Mouse (Mus musculus): ENCODE results near the gene Gm49630. TPM values are rescaled to one million over a fixed set of nuclear protein-coding genes. Genes with fewer than 3 reads are reported as not detected.
"Not testable (repeated sequence)": the region's sequence is repeated elsewhere in the genome, so short reads cannot be mapped to it uniquely, and the experiment has no call there.

Gene Gm49630
- polyA plus RNA-seq, 1 experiment: not detected

DNA sequence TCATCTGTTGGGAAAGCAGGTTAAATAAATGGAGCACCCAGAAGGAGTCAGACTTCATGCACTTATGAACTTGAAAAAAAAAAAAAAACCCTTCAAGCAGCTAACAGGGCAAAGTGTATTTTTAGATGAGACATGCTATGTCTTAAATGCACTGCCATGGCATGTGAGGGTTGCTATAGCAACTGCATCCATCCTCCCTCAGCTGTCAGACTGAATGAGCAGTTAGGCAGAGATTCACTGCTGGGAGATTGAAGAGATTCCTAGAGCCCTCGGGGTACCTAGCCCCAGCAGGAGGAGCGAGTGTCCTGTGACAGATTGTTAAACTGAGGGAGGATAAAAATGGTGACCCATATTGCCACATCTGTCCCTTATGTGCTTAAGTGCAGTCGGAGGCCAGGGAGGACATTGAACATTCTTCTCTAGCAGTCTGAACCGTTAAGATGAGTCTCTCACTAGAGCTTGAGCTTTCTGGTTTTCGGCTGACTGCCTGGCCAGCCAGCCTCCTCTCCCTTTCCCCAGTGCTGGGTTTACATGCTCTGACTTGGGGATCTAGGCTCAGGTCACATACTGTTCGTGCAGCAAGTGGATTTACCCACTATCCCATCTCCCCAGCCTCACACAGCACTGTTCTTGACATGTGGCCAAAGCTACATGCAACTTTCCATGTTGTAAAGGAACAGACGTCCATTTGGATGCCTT lies 5.0 kb downstream of the Gm49630 start:
- 88% methylated on average over 4 of the region's 7 CpGs for WGBS
- not testable (repeated sequence) for DNase-seq; H3K27ac ChIP-seq (ENCODE audit: control insufficient read depth, insufficient read depth, low read length); H3K36me3 ChIP-seq (ENCODE audit: control insufficient read depth, insufficient read depth, low read length); H3K4me1 ChIP-seq (replicated peaks; ENCODE audit: control insufficient read depth, insufficient read depth, low read length); H3K4me3 ChIP-seq (ENCODE audit: control insufficient read depth, insufficient read depth, low read length); H3K27me3 ChIP-seq (ENCODE audit: control insufficient read depth, insufficient read depth, low read length)

DNA sequence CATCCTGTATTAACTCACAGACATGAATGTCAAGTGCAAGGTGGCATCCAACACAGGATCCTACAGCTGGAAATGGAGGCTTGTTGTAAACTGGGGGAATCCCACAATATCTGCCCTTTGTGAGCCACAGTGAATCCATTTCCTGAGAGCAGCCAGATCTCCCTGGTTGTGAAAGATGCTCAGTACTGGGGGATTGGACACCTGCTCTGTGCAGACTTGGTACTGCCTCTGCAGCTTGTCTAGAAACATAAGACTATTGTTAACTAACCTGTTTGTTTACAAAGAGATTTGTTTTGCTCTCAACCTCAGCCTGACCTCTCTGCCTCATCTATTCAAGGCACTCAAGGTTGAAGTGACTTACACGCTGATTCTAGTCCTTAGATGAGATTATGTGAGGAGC lies 5.5 kb downstream of the Gm49630 start:
- 100% methylated on average over 1 of the region's 1 CpGs for WGBS
- not testable (repeated sequence) for DNase-seq; H3K4me1 ChIP-seq (replicated peaks; ENCODE audit: control insufficient read depth, insufficient read depth, low read length); H3K27ac ChIP-seq (ENCODE audit: control insufficient read depth, insufficient read depth, low read length); H3K36me3 ChIP-seq (ENCODE audit: control insufficient read depth, insufficient read depth, low read length); H3K27me3 ChIP-seq (ENCODE audit: control insufficient read depth, insufficient read depth, low read length); H3K4me3 ChIP-seq (ENCODE audit: control insufficient read depth, insufficient read depth, low read length)

- H3K4me1 ChIP-seq (replicated peaks; ENCODE audit: control insufficient read depth, insufficient read depth, low read length); H3K27me3 ChIP-seq (ENCODE audit: control insufficient read depth, insufficient read depth, low read length); H3K27ac ChIP-seq (ENCODE audit: control insufficient read depth, insufficient read depth, low read length); H3K36me3 ChIP-seq (ENCODE audit: control insufficient read depth, insufficient read depth, low read length); H3K4me3 ChIP-seq (ENCODE audit: control insufficient read depth, insufficient read depth, low read length); DNase-seq: not testable (repeated sequence)
- 100% methylated on average over 1 of the region's 3 CpGs for WGBS
Measured at GRCm38 (mm10) chr17:7365615-7366014, 6.2 kb downstream of the Gm49630 start.

- WGBS: 96% methylated on average over 9 of the region's 9 CpGs
- not testable (repeated sequence) for H3K27me3 ChIP-seq (ENCODE audit: control insufficient read depth, insufficient read depth, low read length); DNase-seq
Measured at GRCm38 (mm10) chr17:7360749-7361465, 10.9 kb downstream of the Gm49630 start.

DNA sequence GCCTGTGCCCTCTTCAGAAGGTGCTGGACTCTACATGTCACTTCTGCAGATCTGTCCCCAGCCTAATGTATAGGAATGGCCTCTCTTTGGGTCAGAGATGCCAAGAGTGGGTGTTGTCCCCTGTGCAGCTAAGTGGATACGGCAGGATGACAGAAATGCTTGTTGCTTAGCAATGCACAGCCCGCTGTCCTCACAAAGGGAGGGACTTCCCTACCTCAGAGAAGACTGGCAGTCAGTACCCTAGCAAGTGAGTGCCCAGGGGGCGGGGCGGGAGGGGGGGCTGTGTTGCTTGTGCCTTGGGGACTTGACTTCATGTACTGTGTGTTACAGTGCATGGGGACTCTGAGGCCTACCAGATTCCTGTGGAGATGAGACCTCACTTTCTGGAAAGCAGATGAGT lies 12.0 kb downstream of the Gm49630 start:
- WGBS: 95% methylated on average over 4 of the region's 4 CpGs

More at GRCm38 (mm10) chr17:7360749-7361465, 10.9 kb downstream of the Gm49630 start:
- H3K4me3 ChIP-seq (ENCODE audit: control insufficient read depth, insufficient read depth, low read length); H3K27ac ChIP-seq (ENCODE audit: control insufficient read depth, insufficient read depth, low read length); H3K36me3 ChIP-seq (ENCODE audit: control insufficient read depth, insufficient read depth, low read length); H3K4me1 ChIP-seq (replicated peaks; ENCODE audit: control insufficient read depth, insufficient read depth, low read length): not testable (repeated sequence)

GRCm38 (mm10) chr17:7352596-7352995 lies 19.2 kb downstream of the Gm49630 start, which contains the start of gene Ttll2:
Gene Ttll2 (minus strand): TSS chr17:7352696.
- H3K27me3 ChIP-seq (ENCODE audit: control insufficient read depth, insufficient read depth, low read length); H3K4me3 ChIP-seq (ENCODE audit: control insufficient read depth, insufficient read depth, low read length); H3K36me3 ChIP-seq (ENCODE audit: control insufficient read depth, insufficient read depth, low read length); H3K4me1 ChIP-seq (replicated peaks; ENCODE audit: control insufficient read depth, insufficient read depth, low read length); H3K27ac ChIP-seq (ENCODE audit: control insufficient read depth, insufficient read depth, low read length); DNase-seq: not testable (repeated sequence)
- 94% methylated on average over 1 of the region's 1 CpGs for WGBS

More for the DNA sequence above, 12.0 kb downstream of the Gm49630 start:
- H3K27me3 ChIP-seq (ENCODE audit: control insufficient read depth, insufficient read depth, low read length); DNase-seq; H3K36me3 ChIP-seq (ENCODE audit: control insufficient read depth, insufficient read depth, low read length); H3K4me3 ChIP-seq (ENCODE audit: control insufficient read depth, insufficient read depth, low read length); H3K27ac ChIP-seq (ENCODE audit: control insufficient read depth, insufficient read depth, low read length); H3K4me1 ChIP-seq (replicated peaks; ENCODE audit: control insufficient read depth, insufficient read depth, low read length): not testable (repeated sequence)

GRCm38 (mm10) chr17:7348765-7349164 lies 23.0 kb downstream of the Gm49630 start:
- H3K36me3 ChIP-seq (ENCODE audit: control insufficient read depth, insufficient read depth, low read length); H3K4me3 ChIP-seq (ENCODE audit: control insufficient read depth, insufficient read depth, low read length); H3K27me3 ChIP-seq (ENCODE audit: control insufficient read depth, insufficient read depth, low read length); H3K4me1 ChIP-seq (replicated peaks; ENCODE audit: control insufficient read depth, insufficient read depth, low read length); H3K27ac ChIP-seq (ENCODE audit: control insufficient read depth, insufficient read depth, low read length); DNase-seq: not testable (repeated sequence)
- 67% methylated on average over 2 of the region's 3 CpGs for WGBS

- H3K27me3 ChIP-seq (ENCODE audit: control insufficient read depth, insufficient read depth, low read length); DNase-seq; H3K4me3 ChIP-seq (ENCODE audit: control insufficient read depth, insufficient read depth, low read length); H3K36me3 ChIP-seq (ENCODE audit: control insufficient read depth, insufficient read depth, low read length); H3K4me1 ChIP-seq (replicated peaks; ENCODE audit: control insufficient read depth, insufficient read depth, low read length); H3K27ac ChIP-seq (ENCODE audit: control insufficient read depth, insufficient read depth, low read length): not testable (repeated sequence)
- WGBS: 47% methylated on average over 8 of the region's 9 CpGs
Measured at GRCm38 (mm10) chr17:7337381-7337780, 34.4 kb downstream of the Gm49630 start.

DNA sequence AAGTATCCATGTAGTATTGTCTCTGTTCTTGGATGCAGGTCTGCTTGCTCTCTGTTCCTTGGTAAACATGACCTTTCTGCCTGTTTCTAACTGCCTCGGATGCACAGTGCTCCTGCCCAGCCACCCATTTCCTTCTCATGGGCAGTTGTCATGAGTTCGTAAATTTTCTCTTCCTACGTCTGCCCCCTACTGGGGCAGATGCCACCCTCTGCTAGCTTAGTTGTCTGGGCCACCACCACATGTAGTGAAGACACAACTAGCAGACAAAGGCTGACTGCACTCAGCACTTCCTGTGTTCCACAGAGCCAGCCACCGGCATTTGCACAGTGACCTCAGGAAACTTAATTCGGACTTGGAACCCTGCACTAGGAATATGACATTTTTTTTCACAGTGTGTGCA lies 39.0 kb downstream of the Gm49630 start:
- not testable (repeated sequence) for H3K36me3 ChIP-seq (ENCODE audit: control insufficient read depth, insufficient read depth, low read length); H3K4me3 ChIP-seq (ENCODE audit: control insufficient read depth, insufficient read depth, low read length); H3K27ac ChIP-seq (ENCODE audit: control insufficient read depth, insufficient read depth, low read length); DNase-seq; H3K4me1 ChIP-seq (replicated peaks; ENCODE audit: control insufficient read depth, insufficient read depth, low read length); H3K27me3 ChIP-seq (ENCODE audit: control insufficient read depth, insufficient read depth, low read length)
- whole genome bisulfite sequencing: 67% methylated on average over 4 of the region's 5 CpGs

DNA sequence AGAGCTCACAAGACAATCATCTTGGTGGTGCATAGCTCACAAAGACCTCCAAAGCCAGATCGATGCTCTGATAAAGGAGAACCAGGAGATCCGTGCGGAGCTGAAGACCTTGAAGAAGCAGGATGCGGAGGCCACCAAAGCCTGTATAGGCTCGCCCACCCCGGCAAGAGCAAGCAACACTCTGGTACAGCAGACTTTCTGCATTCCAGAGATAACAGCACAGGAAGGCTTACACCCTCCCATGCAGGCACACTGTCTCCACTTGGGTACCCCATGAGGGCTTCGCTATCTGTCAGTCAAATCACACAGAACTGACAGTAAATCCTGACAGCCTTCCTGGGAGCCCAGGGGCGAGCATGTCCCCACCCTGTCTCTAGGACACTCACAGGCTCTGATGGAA lies 45.4 kb downstream of the Gm49630 start:
- not testable (repeated sequence) for H3K36me3 ChIP-seq (ENCODE audit: control insufficient read depth, insufficient read depth, low read length); DNase-seq; H3K27me3 ChIP-seq (ENCODE audit: control insufficient read depth, insufficient read depth, low read length); H3K27ac ChIP-seq (ENCODE audit: control insufficient read depth, insufficient read depth, low read length); H3K4me1 ChIP-seq (replicated peaks; ENCODE audit: control insufficient read depth, insufficient read depth, low read length); H3K4me3 ChIP-seq (ENCODE audit: control insufficient read depth, insufficient read depth, low read length)
- WGBS: 88% methylated on average over 5 of the region's 8 CpGs

- not testable (repeated sequence) for H3K4me3 ChIP-seq (ENCODE audit: control insufficient read depth, insufficient read depth, low read length); DNase-seq; H3K4me1 ChIP-seq (replicated peaks; ENCODE audit: control insufficient read depth, insufficient read depth, low read length); H3K27me3 ChIP-seq (ENCODE audit: control insufficient read depth, insufficient read depth, low read length); H3K36me3 ChIP-seq (ENCODE audit: control insufficient read depth, insufficient read depth, low read length); H3K27ac ChIP-seq (ENCODE audit: control insufficient read depth, insufficient read depth, low read length)
- 96% methylated on average over 5 of the region's 5 CpGs for WGBS
Measured at GRCm38 (mm10) chr17:7324346-7324745, 47.4 kb downstream of the Gm49630 start, which contains the start of gene Tcp10a. Gene Tcp10a (plus strand): TSS chr17:7324646.

Measured in thymus, adult 2 months (tissue).